Mouse (Mus musculus): ENCODE data around the gene Cdhr1.
A peak's percentile ranks its signal among the peaks of the same experiment; 100 is the strongest.
"Not testable (repeated sequence)": the region's sequence is repeated elsewhere in the genome, so short reads cannot be mapped to it uniquely, and the experiment has no call there.

The Cdhr1 gene

DNA sequence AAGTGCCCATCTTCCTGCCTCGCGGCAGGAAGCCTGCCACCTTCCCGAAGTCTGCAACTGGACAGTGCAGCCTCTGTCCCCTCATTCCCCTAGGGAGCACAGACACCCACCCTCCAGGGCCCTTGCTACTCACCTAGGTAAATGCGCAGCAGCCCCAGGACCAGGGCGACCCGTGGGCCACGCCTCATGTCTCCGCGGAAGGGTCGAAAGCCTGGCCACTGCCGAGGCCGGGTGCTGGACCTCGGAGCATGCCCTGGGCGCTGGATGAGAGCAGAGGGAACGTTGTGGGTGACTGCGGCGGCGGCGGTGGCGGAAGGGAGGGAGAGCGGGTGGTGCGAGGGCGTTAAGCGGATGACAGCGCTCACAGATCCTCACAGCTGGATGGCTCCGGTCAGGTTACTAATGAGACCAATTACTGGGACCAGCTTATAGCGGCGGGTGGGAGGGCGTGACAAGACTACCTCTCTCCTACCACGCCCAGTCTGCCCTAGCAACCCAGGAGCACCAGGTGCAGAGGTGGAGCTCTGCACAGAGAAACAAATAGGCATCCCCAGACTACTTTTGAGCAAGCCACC lies at the start of gene Cdhr1:
Gene Cdhr1 (minus strand): TSS at position 392 of the 575 bp plus-strand sequence.
- DNase-seq (ENCODE audit: low read depth), result no peak

DNA sequence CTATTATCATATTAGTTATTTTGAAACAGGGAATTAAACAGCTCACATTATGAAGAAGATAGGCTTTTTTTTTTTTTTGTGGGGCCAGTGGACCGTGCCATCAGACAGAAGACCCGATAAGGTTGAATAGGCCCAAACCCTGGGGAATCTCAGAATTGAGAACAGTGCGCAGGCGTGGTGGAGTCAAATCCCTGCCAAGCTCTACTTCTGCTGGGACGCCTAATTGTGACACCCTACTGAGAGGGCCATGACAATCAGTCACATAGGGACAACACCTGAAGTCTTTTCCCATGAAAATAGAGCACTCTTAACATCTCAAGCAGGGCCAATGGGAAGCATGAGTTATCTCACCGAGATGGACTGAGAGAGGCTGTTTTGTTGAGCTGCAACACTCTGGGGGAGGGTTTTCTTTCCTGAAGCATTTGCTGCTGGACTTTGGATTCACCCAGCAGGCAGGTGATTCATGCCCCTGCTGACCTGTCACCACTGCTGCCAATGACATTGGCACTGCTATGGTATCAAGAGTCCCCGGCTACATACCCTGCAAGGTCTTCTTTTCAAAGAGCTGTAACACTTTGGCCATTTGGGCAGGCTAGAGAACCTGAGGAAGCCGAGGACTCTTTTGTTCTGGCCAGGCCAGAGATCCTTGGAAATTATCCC lies 41.0 kb upstream of the Cdhr1 start:
- DNase-seq (ENCODE audit: low read depth), result no peak

DNA sequence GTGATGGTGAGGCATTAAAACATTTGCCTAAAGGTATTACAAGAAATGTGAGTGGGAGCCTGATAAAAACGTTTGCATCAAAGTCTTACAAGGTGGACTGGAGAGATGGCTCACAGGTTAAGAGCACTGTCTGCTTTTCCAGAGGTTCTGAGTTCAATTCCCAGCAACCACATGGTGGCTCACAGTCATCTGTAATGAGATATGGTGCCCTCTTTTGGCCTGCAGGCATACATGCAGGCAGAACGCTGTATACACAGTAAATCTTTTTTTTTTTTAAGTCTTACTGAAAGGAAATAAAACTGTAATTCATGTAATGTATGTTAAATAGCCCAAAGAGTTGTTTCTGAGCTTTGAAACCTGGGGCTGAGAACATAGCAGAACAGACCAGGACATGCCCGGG lies 39.4 kb upstream of the Cdhr1 start:
- not testable (repeated sequence) for DNase-seq (ENCODE audit: low read depth)

DNA sequence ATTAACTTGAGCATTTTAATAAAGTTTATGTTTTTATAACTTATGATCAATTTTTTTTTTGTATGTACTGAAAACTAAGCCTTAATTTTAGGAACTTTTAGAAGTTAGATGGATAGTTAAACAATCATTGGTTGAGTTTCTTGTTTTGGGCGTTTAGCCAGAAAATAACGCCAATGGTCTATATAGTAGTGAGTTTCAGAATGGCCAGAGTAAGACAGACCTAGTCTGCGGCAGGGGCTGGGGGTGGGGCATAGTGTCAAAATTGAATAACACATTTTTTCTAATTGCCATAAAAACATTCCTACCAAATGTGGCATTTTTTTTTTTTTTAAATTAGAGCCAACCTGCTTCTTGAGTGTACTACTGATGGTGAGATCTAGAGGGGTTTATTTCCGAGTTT lies 38.0 kb upstream of the Cdhr1 start:
- peak; percentile 46 for DNase-seq (ENCODE audit: low read depth)

DNA sequence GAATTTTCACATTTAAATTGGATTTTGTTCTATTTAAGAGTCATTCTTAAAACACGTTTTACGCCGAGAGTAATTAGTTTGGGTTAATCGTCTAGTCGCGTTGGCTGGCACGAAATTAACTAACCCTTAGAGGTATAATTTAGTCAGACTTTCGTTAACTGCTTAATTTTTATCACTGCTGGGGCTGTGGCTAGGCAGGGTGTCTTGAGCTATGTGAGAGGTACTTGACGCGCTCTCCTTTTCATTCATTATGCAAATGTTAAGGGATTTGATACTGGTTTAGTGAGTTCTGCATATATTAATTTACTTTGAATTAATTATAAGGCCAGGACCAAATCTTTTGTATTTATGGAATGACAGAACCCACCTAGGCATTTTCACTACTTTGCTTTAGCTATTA lies 37.5 kb upstream of the Cdhr1 start:
- peak; percentile 48 for DNase-seq (ENCODE audit: low read depth)

DNA sequence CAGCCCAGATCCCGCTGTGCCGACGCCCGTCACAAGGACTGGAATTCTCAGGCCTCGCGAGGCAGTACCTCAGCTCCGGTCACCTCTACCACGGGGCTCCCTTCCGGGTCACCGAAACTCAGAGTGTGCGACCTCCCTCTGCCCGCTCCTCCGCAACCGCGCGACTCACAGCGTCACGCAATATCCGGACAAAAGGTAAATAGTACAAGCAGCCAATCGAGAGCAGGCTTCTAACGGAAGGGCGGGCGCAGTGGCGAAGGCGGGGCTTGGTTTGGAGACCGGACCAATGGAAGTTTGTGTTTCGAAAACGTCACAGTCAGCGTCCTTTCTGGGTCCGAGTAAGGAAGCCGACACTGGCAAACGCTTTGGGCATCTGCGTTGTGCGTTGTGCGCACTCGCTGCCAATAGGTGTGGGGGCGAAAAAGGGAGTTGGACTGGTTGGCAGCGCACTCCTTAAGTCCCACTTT lies 37.0 kb upstream of the Cdhr1 start, which contains the start of gene Ghitm:
Gene Ghitm (minus strand): TSS at position 146 of the 467 bp plus-strand sequence.
- DNase-seq (ENCODE audit: low read depth), result peak; percentile 98

DNA sequence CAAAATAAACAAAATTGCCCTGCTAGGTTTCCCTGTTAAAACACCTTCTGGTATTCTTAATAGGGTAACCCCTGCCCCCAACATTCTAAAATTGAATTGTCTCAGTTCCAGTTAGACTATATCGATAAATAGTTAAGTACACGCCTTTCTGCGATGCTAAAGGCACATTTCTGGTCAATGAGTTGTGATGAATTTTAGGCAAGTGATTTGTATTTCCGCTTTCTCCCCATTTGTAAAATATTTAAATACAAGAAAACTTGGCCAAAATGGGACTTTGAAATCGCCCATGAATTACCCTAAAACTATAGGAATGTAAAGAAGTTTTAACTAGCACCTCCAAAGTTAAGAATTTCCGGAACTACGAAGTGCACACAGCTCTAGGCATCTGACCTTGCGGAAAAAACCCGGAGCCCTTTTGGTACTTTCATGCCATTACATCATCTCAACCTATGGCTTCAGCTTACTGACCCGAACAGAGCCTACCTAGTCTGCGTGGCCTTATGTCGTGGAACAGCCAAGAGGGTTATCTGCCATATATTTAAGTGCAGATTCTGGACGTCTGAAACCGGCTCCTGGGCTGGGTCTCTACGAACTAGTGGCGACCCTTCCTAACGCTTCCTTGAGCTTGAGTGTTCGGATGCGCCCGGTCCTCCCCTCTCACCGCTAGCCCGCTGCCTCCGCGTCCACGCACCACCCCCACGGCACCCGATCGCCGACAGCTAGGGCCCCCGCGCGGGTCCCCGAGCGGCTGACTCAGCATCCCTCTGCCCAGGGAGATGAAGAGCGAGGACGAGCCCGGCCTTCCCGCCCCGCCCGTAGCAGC lies 36.4 kb upstream of the Cdhr1 start:
- peak; percentile 73 for DNase-seq (ENCODE audit: low read depth)

DNA sequence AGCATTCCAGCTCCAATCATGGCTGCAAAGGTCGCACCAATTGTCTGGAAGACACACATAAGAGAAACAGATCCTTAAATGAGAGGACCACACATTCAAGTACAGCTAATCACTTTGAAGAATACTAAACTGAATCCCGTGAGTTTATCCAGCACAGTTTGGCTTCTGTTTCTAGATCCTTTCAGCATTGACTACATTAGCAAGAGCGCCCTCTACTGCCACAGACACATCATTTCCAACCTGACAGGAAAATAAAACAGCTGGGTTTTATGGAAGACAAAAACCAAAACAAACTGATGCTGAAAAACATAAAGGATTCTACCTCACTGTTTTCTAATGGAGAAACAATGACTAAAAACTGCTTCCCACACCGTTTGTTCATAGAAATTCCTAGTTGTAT lies 29.5 kb upstream of the Cdhr1 start:
- peak; percentile 71 for DNase-seq (ENCODE audit: low read depth)

DNA sequence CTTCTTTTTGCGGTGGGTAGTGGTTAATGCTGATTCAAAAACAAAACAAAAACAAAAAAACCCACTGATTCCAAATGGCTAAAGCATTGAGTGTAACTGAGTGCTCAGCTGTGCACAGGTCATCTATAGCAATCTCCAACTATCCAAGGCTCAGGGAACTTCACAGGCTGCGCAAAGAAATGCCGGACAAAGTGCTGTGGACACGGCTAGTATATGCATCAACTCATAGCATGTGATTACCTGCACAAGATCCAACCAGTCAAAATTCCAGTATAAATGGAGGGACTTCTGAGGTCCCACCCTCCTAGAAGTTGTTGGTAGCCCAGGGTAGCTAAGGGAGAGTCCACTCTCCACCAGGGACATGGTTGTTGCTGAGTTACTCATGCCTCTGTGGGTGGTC lies 21.1 kb upstream of the Cdhr1 start:
- DNase-seq (ENCODE audit: low read depth), result no peak

DNA sequence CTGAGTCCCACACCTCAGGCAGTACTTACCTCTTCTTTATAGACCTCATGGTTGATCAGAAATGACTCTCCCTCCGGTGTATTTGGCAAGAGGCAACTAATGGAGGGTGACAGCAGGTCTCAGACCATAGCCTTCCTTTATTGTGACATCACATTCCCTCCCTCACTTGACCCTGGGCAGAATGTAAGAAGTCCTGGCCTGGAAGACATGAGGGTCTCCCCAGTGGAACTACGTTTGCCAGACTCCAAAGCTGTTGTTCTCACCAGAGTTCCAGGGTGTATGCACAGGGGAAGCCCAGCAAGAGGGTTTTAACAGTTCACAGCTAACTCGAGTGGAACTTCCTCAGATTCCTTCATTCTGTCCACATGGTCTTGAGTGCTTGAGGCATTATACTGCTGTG lies 15.8 kb upstream of the Cdhr1 start, which contains the start of gene 2610528A11Rik:
Gene 2610528A11Rik (minus strand): TSS at position 101 of the 400 bp plus-strand sequence.
- no peak for DNase-seq (ENCODE audit: low read depth)

DNA sequence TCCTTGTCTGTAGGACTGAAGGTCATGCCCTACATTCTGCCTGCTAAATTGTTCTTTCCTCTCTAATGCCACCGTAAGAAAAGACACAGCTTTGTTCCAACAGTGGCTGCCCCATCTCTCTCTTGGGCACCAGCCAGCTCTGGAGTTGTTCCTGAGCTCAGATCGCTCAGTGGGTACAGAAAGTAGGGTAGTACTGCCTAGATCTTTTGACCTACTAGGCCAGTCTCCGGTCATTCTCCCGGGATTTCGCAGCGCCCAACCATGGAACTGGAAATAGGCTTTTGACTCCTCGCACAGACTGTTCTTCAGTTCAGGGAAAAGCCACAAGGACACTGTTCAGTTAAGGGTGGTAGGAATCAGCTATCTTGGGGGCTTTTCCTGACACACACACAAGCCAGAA lies 14.8 kb upstream of the Cdhr1 start:
- no peak for DNase-seq (ENCODE audit: low read depth)

DNA sequence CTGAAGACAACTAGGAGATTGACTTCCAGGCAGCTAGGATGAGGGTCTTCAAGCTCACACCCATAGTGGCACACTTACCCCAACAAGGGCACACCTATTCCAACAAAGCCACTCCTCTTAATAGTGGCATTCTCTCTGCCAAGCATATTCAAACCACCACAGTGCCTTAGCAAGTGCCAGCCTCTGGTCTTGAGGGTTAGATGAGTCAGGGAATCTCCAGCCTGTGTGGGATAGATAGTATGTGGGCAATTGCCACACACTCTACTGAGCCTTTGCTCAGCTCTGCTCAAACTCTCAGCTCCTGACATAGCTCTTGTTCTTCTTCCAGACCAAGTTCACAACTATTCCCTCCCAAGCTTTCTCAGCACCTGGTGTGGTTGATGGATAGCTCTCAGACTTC lies 13.2 kb upstream of the Cdhr1 start:
- DNase-seq (ENCODE audit: low read depth), result peak; percentile 31

DNA sequence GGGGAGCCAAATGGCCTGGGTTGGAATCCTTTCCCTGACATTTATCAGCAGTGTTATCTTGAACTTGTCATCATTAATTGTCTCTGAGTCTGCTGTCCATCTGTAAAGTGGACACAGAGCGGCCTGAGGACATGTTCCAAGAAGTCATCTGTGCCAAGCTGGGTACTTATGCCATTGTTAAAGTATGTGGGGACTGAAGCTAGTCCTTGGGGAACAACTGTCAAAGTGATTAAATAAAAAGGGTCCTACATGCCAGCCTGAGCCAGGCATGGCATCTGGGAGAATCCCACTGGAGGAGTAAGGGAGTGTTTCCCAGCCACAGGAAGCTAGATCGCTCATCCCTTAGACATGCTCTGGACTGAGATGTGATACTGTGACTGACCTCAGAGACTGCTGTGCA lies 12.3 kb upstream of the Cdhr1 start:
- no peak for DNase-seq (ENCODE audit: low read depth)

DNA sequence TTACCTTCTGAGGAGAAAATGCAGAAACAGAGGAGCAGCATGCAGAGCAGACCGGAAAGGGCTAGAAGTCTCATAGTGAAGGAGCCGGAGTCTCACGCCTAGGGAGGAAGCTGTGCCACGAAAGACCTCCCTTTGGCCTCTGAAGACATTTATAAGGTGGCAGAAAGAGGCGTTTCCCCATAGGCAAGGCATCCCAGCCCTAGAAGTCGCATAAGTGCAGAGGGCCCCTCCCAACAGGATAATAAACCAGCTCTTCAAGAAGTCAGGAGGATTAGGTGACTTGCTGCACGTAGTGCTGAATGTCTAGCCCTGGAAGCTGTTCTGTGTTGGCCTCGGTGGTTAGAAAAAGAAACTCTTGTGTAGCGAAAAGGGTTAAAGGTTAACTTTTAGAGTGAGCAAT lies 11.8 kb upstream of the Cdhr1 start:
- DNase-seq (ENCODE audit: low read depth), result no peak

DNA sequence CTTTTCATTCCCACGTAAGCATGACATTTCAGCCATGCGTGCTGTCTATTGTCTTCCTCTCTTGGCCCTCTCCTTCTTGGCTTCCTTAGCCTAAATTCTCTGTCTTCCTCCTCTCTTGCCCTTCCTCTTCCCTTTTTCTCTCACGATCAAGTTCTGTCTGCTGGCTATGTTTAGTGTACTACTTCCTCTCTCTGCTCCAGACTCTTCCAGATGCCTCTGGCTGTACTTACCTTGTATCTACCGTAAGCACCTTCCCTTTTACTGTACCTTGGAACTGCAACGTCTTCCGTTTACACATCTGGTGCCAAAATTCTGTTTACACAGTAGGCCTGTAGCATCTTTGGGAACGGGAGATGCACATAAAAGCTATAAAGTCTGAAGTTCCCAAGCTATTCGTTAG lies 11.3 kb upstream of the Cdhr1 start:
- no peak for DNase-seq (ENCODE audit: low read depth)

DNA sequence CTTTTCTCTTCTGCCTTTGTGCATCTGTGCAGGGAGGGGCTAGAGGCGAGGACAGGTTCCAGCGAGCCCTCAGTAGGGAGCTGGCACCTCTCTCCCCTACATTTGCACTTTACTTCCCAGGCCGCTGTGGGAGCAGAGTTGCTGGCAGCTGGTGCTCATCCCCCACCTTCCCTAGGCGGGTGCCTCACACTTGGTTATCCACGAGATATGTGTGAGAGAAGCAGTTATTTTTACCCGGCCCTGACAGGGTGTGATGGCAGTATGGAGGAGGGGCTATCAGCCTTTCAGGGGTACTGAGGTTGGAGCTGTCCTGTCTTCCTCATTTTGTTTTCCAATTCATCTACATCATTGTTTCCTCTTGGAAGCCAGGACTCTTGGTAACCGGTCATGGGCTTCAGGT lies 7.7 kb upstream of the Cdhr1 start:
- no peak for DNase-seq (ENCODE audit: low read depth)

DNA sequence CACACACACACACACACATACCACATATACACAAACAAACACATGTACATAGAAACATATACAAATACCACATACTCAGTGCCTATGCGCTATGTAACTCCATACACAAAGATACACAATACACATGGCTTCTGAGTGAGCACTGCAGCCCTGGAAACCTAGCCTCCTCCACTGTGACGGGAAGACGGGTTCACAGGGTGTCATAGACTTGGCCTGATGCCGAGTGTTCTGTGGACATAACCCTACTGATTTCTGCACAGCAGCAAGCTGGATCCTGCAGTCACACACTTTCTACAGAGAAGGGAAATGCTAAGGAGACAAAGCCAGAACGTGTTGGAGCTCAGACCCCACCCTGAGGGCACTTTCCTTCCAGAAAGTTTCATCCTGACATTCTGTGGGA lies 6.6 kb upstream of the Cdhr1 start:
- DNase-seq (ENCODE audit: low read depth), result no peak

DNA sequence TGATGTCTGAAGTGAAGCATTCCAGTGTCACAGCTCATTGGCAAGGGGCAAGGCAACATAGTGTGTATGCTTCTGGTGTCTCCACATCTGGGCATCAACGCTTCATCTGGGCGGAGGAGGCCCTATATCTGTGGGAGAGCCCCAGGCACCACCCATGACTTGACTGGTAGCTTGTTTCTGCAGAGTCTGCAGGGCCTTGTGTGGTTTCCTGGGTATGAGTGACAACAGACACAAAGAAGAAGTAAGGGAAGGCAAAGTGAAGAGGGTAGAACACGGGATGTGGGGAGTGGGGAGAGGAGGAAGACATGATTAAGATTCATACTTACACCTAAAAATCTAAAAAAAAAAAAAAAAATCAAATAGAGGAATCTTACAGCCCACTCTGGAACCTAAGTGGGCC lies 4.3 kb upstream of the Cdhr1 start:
- DNase-seq (ENCODE audit: low read depth), result no peak

DNA sequence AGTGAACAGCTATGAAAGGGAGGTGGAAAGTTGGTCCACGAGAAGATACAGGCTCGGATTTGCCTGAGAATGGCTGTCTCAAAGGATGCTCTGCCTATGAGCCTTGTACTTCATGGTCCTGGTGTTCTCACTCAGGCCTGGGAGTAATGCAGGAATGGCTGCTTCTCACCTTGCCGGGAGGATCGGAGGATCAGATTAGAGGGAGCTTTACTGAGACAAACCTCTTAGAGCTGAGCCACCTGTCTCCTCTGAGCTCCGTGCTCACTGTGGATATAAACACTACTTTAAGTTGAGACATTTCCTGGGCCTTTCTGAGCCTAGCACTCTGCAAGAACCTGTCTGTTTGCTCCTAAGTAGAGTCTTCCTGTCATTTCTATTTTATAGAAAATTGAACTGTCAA lies 3.4 kb upstream of the Cdhr1 start:
- DNase-seq (ENCODE audit: low read depth), result no peak

DNA sequence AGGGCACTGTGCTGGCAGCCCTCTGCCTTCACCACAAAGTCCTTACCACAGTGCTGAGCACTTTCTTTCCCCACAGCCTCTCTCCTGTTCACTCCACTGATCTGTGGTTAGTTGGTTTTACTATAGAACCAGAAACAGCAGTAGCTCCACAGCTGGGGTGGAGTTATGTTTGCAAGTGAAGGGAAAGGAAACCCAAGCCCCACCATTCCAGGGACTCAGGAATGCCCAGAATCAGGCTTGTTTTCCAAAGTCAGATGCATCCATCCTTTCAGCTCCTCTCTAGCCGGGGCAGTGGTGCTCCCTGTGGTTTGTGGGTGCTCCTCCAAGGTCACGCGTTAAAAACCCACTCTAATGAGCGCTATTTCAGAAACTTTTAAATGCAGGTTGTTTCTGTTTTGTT lies 2.6 kb downstream of the Cdhr1 start:
- no peak for DNase-seq (ENCODE audit: low read depth)

DNA sequence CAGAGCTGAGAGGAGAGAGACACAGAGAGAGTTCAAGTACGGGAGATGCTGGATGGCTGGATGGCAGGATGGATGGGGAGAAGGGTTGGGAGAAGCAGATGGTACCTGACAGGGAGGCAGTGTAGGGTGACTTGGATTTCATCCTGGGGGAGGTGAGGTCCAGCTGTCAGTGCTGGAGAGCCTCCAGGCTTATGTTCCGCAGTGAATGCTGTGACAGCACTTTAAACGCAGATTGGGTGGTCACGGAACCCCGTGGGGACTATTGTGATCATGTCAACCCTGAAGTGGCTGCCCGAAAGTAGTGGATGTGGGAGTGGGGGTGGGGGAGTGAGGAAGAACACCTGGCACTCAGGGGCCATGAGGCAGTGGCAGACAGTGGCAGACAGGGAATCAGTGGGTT lies 3.7 kb downstream of the Cdhr1 start:
- no peak for DNase-seq (ENCODE audit: low read depth)

DNA sequence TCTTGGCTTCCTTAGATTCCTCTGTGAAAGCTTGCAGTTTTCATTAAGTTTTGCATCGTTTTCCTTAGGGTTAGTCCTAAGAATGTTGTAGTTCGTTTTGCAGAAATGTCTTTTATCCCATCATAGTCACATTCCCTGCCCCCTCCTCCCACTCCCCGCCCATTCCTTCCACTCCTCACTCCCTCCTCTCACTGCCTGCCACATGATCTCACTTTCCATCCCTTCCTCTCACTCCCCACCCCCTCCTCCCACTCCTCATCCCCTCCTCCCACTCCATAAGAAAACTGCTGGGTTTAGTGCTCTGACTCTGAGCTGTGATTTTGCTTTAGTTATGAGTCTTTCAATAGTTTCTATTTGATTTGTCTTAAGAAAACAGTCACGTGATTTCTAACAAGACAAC lies 14.4 kb downstream of the Cdhr1 start:
- DNase-seq (ENCODE audit: low read depth), result no peak

DNA sequence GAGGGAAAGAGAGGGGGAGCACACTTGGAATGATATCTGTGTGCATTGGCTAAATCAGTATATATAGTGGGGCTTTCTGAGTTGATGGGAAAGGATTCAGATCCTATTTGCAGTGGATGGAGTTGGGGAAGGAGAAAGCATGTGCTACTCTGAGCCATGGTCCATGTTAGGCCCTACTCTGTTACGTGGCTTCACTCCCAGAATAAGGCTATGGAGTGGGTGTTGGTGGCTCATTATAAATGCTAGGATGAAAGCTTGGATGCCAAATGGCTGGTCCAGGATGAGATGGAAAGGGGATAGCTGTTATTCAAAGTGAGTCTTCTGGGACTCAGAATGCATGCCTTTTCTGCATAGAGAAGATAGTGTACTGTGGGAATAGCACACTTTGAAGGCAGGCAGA lies 17.4 kb downstream of the Cdhr1 start:
- no peak for DNase-seq (ENCODE audit: low read depth)
